ENCODE assay signal across 1 mouse cellular context in the genomic region with DNA sequence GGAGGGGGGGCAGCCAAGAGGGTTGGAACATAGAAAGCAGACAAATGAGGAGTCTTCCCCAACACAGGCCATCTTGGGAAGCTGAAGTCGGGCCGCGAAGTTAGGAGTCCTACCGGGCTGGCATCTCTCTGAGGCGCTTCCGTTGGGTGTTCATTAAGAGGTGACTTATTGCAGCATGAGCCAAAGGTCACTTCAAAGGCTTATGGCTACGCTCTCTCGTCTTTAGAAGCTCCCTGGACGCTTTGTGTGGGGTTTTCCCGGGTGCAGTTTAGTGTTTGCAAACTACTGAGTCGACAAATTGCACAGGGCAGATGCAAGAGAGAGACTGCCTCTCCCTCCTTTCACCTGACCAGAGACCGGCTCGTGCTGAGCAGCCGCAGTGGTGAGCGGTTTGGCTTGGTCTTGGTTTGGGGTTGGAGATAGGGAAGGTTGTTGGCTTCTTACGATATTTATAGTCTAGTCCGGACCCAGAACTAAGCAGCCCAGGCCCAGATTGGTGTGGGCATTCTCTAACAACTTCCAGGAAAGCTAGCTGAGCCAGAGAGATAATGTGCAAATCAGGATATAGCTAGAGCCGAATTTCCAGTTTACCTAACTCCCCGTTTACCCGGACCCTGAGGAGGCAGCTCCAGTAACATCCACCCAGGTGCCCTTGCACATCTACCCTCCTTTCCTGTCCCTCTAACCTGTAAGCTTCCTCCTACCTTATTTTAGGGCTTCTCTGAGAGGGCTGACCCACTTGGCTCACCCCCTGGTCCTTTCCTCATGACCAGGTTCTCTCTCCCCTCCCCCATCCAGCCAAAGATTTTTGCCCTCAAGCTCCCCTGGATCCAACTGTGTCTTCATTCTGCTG.
TF ChIP-seq lines count a peak whose summit lies in the region.

No protein-coding gene starts in this region.

TF ChIP-seq in CH12.LX, 34 proteins besides CTCF, POLR2A, EP300 and RAD21 (continued from another document):
- TF ChIP-seq JUN (IDR thresholded peaks at IDR 0.05; ENCODE audit: insufficient read depth, low read depth, low read length), result no peak
- 0 out of 2 replicates have a peak, but pooled peaks have one; percentile 20 for TF ChIP-seq SIN3A (IDR thresholded peaks at IDR 0.05; ENCODE audit: low read length)
- TF ChIP-seq MAFK (IDR thresholded peaks at IDR 0.05; ENCODE audit: insufficient replicate concordance, low read length), result peak; percentile 85; the same call in 1 of the 2 replicates
- TF ChIP-seq CHD1 (IDR thresholded peaks at IDR 0.05; ENCODE audit: low read depth, low read length), result no peak
- TF ChIP-seq ZNF384 (IDR thresholded peaks at IDR 0.05; ENCODE audit: low read depth, low read length), result no peak
- no peak for TF ChIP-seq MXI1 (IDR thresholded peaks at IDR 0.05; ENCODE audit: low read depth, low read length)
- TF ChIP-seq JUND (conservative IDR thresholded peaks at IDR 0.05; ENCODE audit: low read depth, low read length), result no peak
- no peak for TF ChIP-seq E2F4 (IDR thresholded peaks at IDR 0.05; ENCODE audit: insufficient replicate concordance, low read depth, low read length)
- no peak for TF ChIP-seq MAZ (IDR thresholded peaks at IDR 0.05; ENCODE audit: low read depth, low read length)
- TF ChIP-seq SMC3 (IDR thresholded peaks at IDR 0.05; ENCODE audit: low read depth, low read length), result no peak
- TF ChIP-seq MYC (IDR thresholded peaks at IDR 0.05; ENCODE audit: low read depth, low read length), result 0 out of 2 replicates have a peak, but pooled peaks have one; percentile 19
- TF ChIP-seq ELF1 (IDR thresholded peaks at IDR 0.05; ENCODE audit: low read depth, low read length), result no peak
- no peak for TF ChIP-seq ZMIZ1 (IDR thresholded peaks at IDR 0.05; ENCODE audit: low read depth, low read length)
- no peak for TF ChIP-seq CHD2 (IDR thresholded peaks at IDR 0.05; ENCODE audit: low read length)
- no peak for TF ChIP-seq IRF4 (IDR thresholded peaks at IDR 0.05; ENCODE audit: low read depth, low read length)
- TF ChIP-seq RCOR1 (conservative IDR thresholded peaks at IDR 0.05; ENCODE audit: low read depth, low read length), result no peak
- TF ChIP-seq NRF1 (IDR thresholded peaks at IDR 0.05; ENCODE audit: low read depth, low read length), result peak; percentile 77
- TF ChIP-seq POLR2AphosphoS2 (IDR thresholded peaks at IDR 0.05; ENCODE audit: low read depth, low read length), result no peak
- TF ChIP-seq ZC3H11A (IDR thresholded peaks at IDR 0.05; ENCODE audit: low read depth, low read length), result no peak
- TF ChIP-seq TCF12 (IDR thresholded peaks at IDR 0.05; ENCODE audit: low read depth, low read length), result 0 out of 2 replicates have a peak, but pooled peaks have one; percentile 19
- no peak for TF ChIP-seq MAX (IDR thresholded peaks at IDR 0.05; ENCODE audit: low read length)
- no peak for TF ChIP-seq ZKSCAN1 (IDR thresholded peaks at IDR 0.05; ENCODE audit: borderline replicate concordance, low read depth, low read length)
- no peak for TF ChIP-seq HCFC1 (IDR thresholded peaks at IDR 0.05; ENCODE audit: low read depth, low read length)
- TF ChIP-seq BHLHE40 (IDR thresholded peaks at IDR 0.05; ENCODE audit: low read depth, low read length), result peak; percentile 95
